Mouse (Mus musculus) liver, adult 2 months (tissue): ENCODE measurements at regions not wholly inside any gene's neighbourhood (a gene's known extent, or its start where the extent isn't known, plus 50 kb on each side); places are given as distances from the start of the nearest gene placed in this dataset.

Source experiments
- DNase-seq: peaks from one replicate; pipeline ENCODE4 v3.0.0-alpha.2; 2011; ENCODE audit warnings: low read depth, low spot score; ENCODE audit errors: extremely low read depth
- H3K27ac ChIP-seq: fragments of 200-500 bp; replicated peaks from 2 replicates; pipeline ENCODE4 v1.5.1; 2012; ENCODE audit warnings: low read depth, mild to moderate bottlenecking, control low read depth, inconsistent platforms, low read length; ENCODE audit not compliant: insufficient read depth
- H3K27me3 ChIP-seq: fragments of 200-500 bp; 2 replicates; pipeline ENCODE4 v1.6.1; 2012; ENCODE audit warnings: mild to moderate bottlenecking, moderate library complexity, low read length, inconsistent platforms; ENCODE audit not compliant: control insufficient read depth, insufficient read depth
- H3K36me3 ChIP-seq: fragments of 200-500 bp; 2 replicates; pipeline ENCODE4 v1.6.1; 2012; ENCODE audit warnings: low read length, inconsistent platforms; ENCODE audit not compliant: control insufficient read depth, insufficient read depth
- H3K4me1 ChIP-seq: fragments of 200-500 bp; 2 replicates; pipeline ENCODE4 v1.6.1; 2011; ENCODE audit warnings: low read length; ENCODE audit not compliant: control insufficient read depth, insufficient read depth
- H3K4me3 ChIP-seq: fragments of 200-500 bp; 2 replicates; pipeline ENCODE4 v1.5.1; 2011; ENCODE audit warnings: low read depth, mild to moderate bottlenecking, control low read depth, low read length, moderate library complexity; ENCODE audit not compliant: insufficient read depth
- H3K79me2 ChIP-seq: fragments of 200-500 bp; 2 replicates; pipeline ENCODE4 v1.6.1; 2012; ENCODE audit warnings: inconsistent platforms, mild to moderate bottlenecking, low read length, moderate library complexity; ENCODE audit not compliant: control insufficient read depth, insufficient read depth
- H3K9ac ChIP-seq: fragments of 200-500 bp; 2 replicates; pipeline ENCODE4 v1.6.1; 2012; ENCODE audit warnings: low read depth, mild to moderate bottlenecking, control low read depth, inconsistent platforms, low read length
- CTCF ChIP-seq: fragments of 200-500 bp; IDR thresholded peaks from 2 replicates; pipeline ENCODE4 v1.5.1; 2011; ENCODE audit warnings: low read depth, low read length, control low read depth
- POLR2A ChIP-seq: fragments of 200-500 bp; IDR thresholded peaks from 2 replicates; pipeline ENCODE4 v1.6.1; 2011; ENCODE audit warnings: low read length, control low read depth; ENCODE audit not compliant: insufficient read depth; ENCODE audit errors: extremely low read depth
- WGBS: fragments of 180-500 bp; shearing (Covaris S2); methylation state at CpG from one replicate; pipeline ENCODE4 v1.1.7; 2018; 5-methylcytosine and 5-hydroxymethylcytosine counted together

DNA sequence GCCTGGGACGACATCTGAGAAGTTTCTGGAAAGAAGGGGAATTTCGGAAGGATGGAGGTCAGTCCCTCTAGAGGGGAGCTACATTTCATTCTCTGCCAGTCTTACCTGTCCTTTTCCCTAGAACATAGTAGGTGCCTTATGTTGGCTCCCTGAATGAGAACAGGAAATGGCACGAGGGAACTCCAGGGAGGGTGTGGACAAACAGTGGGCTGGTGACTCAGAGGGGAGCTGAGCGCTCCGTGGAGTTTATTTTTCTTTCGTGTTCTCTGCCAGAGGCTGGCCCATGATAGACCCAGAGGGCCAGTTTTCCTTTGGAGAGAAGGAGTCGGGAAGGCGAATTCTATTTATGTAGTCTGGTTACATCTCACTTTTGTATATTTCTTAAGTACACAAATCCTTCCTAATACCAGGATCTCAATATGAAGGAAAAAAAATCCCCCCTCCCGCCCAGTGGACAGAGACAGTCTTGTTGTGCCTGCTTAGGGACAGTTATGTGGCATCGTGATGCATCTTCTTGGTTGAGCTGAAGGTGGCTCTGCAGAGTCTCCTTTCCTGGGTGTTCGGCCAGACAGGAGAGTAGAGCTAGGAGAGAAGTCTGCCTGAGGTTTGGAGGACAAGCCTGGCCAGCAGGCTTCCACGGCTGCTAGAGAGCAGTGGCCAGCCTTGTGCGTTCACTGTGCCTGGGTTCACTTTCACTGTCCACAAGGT is 84.3 kb upstream of the Rbpj start:
- DNase-seq = no peak
- TF ChIP-seq POLR2A (no peak), CTCF (no peak)
- H3K27ac ChIP-seq = no peak overlapping the region
- no peaks in the 10 kb centered on the region for H3K79me2 ChIP-seq
- no peaks in the 10 kb centered on the region for H3K27me3 ChIP-seq
- H3K9ac ChIP-seq = no peak overlapping the region
- H3K4me1 ChIP-seq = no peaks in the 10 kb centered on the region
- H3K36me3 ChIP-seq = no peaks in the 10 kb centered on the region
- WGBS = 62% methylated on average over 13 of the region's 13 CpGs
- no peak overlapping the region for H3K4me3 ChIP-seq

DNA sequence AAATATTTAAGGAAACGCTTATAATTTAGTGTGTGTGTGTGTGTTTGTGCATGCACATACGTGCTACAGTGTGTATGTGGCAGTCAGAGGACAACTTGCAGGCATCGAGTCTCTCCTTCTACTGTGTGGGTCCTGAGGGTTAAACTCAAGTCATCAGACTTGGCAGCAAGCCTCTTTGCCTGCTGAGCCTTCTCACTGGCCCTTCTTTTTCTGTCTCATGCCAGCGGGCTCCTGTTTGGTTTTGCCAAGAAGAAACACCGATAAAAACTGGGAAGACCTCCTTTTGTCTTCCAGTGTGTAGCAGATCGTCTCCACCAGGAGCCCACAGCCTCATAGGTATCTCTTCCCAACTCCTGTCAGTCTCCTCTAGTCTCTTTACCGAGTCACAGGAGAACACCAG is 81.9 kb upstream of the Rbpj start:
- TF ChIP-seq CTCF (no peak), POLR2A (no peak)
- Histone ChIP-seq H3K9ac (no peak overlapping the region), H3K79me2 (no peaks in the 10 kb centered on the region), H3K27me3 (no peaks in the 10 kb centered on the region), H3K27ac (no peak overlapping the region), H3K4me3 (no peak overlapping the region), H3K36me3 (no peaks in the 10 kb centered on the region), H3K4me1 (no peaks in the 10 kb centered on the region)
- 88% methylated on average over 7 of the region's 7 CpGs for WGBS
- DNase-seq = no peak

DNA sequence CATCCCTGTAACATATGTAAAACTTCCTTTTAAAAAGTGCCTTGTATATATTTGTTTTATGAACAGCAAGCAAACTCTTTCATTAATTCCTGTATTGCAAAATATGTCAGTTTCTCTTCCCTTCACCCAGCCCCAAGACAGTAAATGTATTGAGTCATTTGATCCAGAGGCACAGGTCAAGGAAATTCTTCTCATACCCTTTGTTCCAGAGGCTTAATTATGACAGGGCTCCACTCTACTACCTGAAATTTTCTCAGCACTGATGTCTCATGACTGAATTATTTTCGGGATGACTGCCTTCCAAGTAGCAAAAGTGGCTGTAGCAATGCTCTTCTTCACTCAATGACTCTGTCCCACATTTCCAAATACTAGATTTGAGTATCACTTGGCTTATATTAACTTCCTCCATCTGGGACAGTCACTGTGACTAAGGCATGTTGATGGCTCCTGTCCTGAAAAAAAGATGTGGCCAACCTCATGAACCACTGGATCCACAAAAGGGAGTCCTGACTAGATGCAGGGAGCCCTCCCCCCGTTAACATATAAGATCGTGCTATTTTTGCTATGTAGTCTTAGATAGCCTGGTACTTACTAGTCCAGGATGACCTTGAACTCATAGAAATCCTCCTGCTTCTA is 80.3 kb upstream of the Rbpj start:
- no peak overlapping the region for H3K27ac ChIP-seq
- DNase-seq = peak; percentile 7
- no peaks in the 10 kb centered on the region for H3K27me3 ChIP-seq
- TF ChIP-seq CTCF (no peak), POLR2A (no peak)
- H3K9ac ChIP-seq = no peak overlapping the region
- H3K4me1 ChIP-seq = no peaks in the 10 kb centered on the region
- WGBS = 82% methylated on average over 3 of the region's 3 CpGs
- H3K79me2 ChIP-seq = no peaks in the 10 kb centered on the region
- no peaks in the 10 kb centered on the region for H3K36me3 ChIP-seq
- H3K4me3 ChIP-seq = no peak overlapping the region

DNA sequence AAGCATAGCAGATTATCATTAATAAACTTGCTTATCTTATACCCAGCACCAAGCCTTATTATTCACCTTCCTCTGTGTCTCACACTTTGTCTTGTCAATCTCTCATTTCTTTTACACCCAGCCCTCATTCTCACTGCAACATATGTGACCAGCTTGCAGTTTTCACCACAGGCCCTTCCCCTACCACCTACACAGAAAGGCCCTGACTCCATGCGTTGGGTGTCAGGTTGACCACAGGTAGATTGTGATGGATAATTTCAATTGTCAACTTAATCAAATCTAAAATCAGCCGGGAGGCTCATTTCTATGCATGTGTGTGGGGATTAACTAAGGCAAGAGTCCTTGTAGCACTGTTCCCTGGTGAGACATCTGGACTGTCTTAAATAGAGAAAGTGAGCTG is 72.4 kb upstream of the Rbpj start:
- Histone ChIP-seq H3K79me2 (no peaks in the 10 kb centered on the region), H3K36me3 (no peaks in the 10 kb centered on the region), H3K4me1 (no peaks in the 10 kb centered on the region), H3K9ac (no peak overlapping the region), H3K27me3 (no peaks in the 10 kb centered on the region), H3K27ac (no peak overlapping the region), H3K4me3 (no peak overlapping the region)
- TF ChIP-seq CTCF (no peak), POLR2A (no peak)
- WGBS = 95% methylated on average over 2 of the region's 2 CpGs
- no peak for DNase-seq

DNA sequence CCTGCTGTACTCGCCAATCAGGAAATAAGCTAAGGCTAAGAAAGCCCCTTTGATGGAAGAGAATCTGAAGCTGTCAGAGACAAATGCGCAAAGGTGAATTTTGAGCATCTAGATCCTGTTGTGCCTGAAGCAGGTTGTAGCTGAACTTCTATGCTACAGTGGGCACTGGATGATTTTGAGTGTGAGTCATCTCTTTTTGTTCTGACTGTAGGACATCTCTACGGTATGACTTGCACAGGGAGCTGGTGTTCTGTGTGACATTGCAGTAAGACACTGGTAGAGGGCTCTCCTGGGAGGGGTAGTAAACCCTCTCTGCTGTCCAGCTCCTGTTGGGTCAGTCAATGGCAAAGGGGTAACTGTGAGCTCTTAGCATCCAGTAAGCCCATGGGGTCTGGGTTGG is 71.4 kb upstream of the Rbpj start:
- TF ChIP-seq POLR2A (no peak), CTCF (no peak)
- Histone ChIP-seq H3K9ac (no peak overlapping the region), H3K79me2 (no peaks in the 10 kb centered on the region), H3K36me3 (no peaks in the 10 kb centered on the region), H3K4me3 (no peak overlapping the region), H3K27me3 (no peaks in the 10 kb centered on the region), H3K27ac (no peak overlapping the region), H3K4me1 (no peaks in the 10 kb centered on the region)
- 91% methylated on average over 3 of the region's 3 CpGs for WGBS
- DNase-seq = no peak

DNA sequence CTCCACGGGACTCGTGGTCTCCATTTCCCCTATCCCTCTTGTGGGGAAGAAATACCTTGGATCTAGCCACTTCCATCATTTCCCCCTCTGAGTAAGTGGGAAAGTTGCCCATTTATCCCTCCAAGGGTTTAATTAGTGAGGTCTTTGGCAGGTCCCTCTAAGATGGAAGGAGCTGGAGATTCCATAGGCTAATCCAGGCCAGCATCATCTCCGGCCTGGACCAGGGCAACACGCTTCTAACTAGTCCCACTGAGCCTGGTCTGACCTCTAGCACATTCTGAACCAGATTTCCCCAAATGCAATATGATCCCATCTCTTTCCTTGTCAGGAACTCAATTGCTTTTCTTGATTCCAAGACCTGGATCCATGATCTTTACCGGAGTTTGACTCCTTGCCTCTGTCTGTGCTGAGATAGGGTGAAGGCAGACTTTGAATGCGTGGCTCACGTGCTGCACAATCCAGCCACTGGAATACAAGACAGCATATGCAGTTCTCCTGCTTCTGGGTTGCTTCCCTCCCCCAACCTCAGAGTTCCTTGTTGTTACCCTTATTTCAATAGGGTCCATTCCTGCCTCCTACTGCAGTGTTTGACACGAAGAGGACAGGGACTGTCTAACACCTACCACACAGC is 67.4 kb upstream of the Rbpj start:
- Histone ChIP-seq H3K36me3 (no peaks in the 10 kb centered on the region), H3K9ac (no peak overlapping the region), H3K27ac (no peak overlapping the region), H3K79me2 (no peaks in the 10 kb centered on the region), H3K4me3 (no peak overlapping the region), H3K4me1 (no peaks in the 10 kb centered on the region), H3K27me3 (no peaks in the 10 kb centered on the region)
- DNase-seq = no peak
- WGBS = 90% methylated on average over 8 of the region's 8 CpGs
- TF ChIP-seq CTCF = no peak
- TF ChIP-seq POLR2A = no peak
